Mouse (Mus musculus): Measurements from ENCODE around the gene Fig4. TPM values are rescaled to one million over a fixed set of nuclear protein-coding genes. Genes with fewer than 3 reads are reported as not detected.

Fig4 gene
- polyA plus RNA-seq, 1 experiment from 2014 or later = 57.2 TPM

DNA sequence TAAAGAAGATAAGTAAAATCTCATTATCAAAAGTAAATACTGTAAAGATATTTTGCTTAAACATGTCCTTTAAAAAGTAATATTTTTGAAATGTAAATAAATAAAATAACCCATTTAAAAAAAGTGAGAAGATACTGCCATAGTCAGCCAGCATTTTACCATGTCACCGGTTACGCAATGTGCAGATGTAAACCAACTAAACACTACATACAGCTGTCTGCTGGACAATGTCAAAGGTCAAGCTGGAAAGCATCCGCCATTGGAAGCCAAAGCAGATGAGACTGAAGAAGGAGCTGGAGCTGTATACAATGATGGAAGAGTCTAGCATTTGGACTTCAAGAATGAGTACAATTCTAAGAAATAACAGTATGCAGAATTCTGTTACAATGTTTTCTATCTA is 15.4 kb downstream of the Fig4 start:
- H3K4me1 ChIP-seq (ENCODE audit: control insufficient read depth in 2 of 2, insufficient read depth in 2 of 2, low read length in 2 of 2) = peaks cover 8 to 17% of the 10 kb centered on the region in 2 experiments
- H3K9me3 ChIP-seq (ENCODE audit: control insufficient read depth, low read length) = no peaks in the 10 kb centered on the region
- no peaks in the 10 kb centered on the region for H3K27me3 ChIP-seq (ENCODE audit: control insufficient read depth, insufficient read depth, low read length)
- no peak overlapping the region for H3K27ac ChIP-seq (replicated peaks in 1 of 2; ENCODE audit: control insufficient read depth in 1 of 2, insufficient read depth in 1 of 2, low read depth in 2 of 2, low read length in 2 of 2)
- H3K36me3 ChIP-seq (ENCODE audit: control insufficient read depth, insufficient read depth, low read length) = peaks cover 26% of the 10 kb centered on the region
- H3K9ac ChIP-seq (ENCODE audit: low read length) = no peak overlapping the region
- ATAC-seq (ENCODE audit: insufficient number of reproducible peaks, insufficient read depth, low FRiP score, low read depth) = no peak
- no peak overlapping the region for H3K4me2 ChIP-seq (ENCODE audit: low read length)
- 91% methylated on average over 3 of the region's 3 CpGs for WGBS
- H3K4me3 ChIP-seq (ENCODE audit: control insufficient read depth in 1 of 2, insufficient read depth in 1 of 2, low read depth in 1 of 2, low read length in 2 of 2) = no peak overlapping the region

DNA sequence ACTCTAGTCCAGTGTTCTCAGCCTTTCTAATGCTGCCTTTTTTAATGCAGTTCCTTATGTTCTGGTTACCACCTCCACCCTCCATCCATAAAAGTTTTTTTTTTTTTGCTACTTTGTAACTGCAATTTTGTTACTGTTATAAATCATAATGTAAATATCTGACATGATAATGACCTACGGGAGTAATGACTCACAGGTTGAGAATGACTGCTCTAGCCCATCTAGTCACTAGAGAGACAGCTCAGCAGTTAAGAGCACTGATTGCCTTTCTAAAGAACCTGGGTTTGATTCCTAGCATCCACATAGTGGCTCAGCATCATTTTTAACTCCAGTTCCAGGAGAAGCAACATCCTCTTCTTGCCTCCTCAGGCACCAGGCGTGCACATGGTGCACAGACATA is 21.0 kb downstream of the Fig4 start:
- H3K4me1 ChIP-seq (ENCODE audit: control insufficient read depth in 2 of 2, insufficient read depth in 2 of 2, low read length in 2 of 2) = 0 out of 4 replicates have a peak, but pooled peaks cover 0 to 3% of the 10 kb centered on the region in 2 experiments
- ATAC-seq (ENCODE audit: insufficient number of reproducible peaks, insufficient read depth, low FRiP score, low read depth) = no peak
- no peak overlapping the region for H3K4me2 ChIP-seq (ENCODE audit: low read length)
- no peak overlapping the region for H3K27ac ChIP-seq (replicated peaks in 1 of 2; ENCODE audit: control insufficient read depth in 1 of 2, insufficient read depth in 1 of 2, low read depth in 2 of 2, low read length in 2 of 2)
- no peaks in the 10 kb centered on the region for H3K9me3 ChIP-seq (ENCODE audit: control insufficient read depth, low read length)
- no peak overlapping the region for H3K4me3 ChIP-seq (ENCODE audit: control insufficient read depth in 1 of 2, insufficient read depth in 1 of 2, low read depth in 1 of 2, low read length in 2 of 2)
- H3K36me3 ChIP-seq (ENCODE audit: control insufficient read depth, insufficient read depth, low read length) = peaks cover 30% of the 10 kb centered on the region
- no peak overlapping the region for H3K9ac ChIP-seq (ENCODE audit: low read length)
- no peaks in the 10 kb centered on the region for H3K27me3 ChIP-seq (ENCODE audit: control insufficient read depth, insufficient read depth, low read length)
- 81% methylated on average over 2 of the region's 2 CpGs for WGBS

DNA sequence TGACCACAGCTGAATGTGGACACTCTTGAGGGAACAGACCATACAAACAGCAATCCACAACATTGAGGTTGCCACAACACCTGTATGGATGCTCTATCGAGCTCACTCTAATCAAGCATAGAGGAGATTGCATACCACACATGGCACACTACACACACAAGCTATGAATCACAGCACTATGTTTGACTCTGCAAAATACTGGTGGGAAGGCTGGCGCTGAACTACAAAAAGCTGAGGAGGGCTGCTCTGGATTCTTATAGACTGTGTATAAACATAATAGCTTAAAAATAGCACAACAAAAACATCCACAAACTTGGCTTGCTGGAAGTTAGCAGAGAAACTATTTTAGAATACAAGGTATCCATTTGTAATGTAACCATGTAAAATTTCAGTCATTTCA is 22.3 kb downstream of the Fig4 start:
- H3K4me3 ChIP-seq (ENCODE audit: control insufficient read depth in 1 of 2, insufficient read depth in 1 of 2, low read depth in 1 of 2, low read length in 2 of 2) = no peak overlapping the region
- H3K4me2 ChIP-seq (ENCODE audit: low read length) = no peak overlapping the region
- no peaks in the 10 kb centered on the region for H3K27me3 ChIP-seq (ENCODE audit: control insufficient read depth, insufficient read depth, low read length)
- peaks cover 39% of the 10 kb centered on the region for H3K36me3 ChIP-seq (ENCODE audit: control insufficient read depth, insufficient read depth, low read length)
- ATAC-seq (ENCODE audit: insufficient number of reproducible peaks, insufficient read depth, low FRiP score, low read depth) = no peak
- no peaks in the 10 kb centered on the region for H3K9me3 ChIP-seq (ENCODE audit: control insufficient read depth, low read length)
- H3K4me1 ChIP-seq (ENCODE audit: control insufficient read depth in 2 of 2, insufficient read depth in 2 of 2, low read length in 2 of 2) = 0 out of 4 replicates have a peak, but pooled peaks cover 0 to 3% of the 10 kb centered on the region in 2 experiments
- no peak overlapping the region for H3K27ac ChIP-seq (replicated peaks in 1 of 2; ENCODE audit: control insufficient read depth in 1 of 2, insufficient read depth in 1 of 2, low read depth in 2 of 2, low read length in 2 of 2)
- WGBS = 81% methylated on average over 2 of the region's 2 CpGs
- no peak overlapping the region for H3K9ac ChIP-seq (ENCODE audit: low read length)

DNA sequence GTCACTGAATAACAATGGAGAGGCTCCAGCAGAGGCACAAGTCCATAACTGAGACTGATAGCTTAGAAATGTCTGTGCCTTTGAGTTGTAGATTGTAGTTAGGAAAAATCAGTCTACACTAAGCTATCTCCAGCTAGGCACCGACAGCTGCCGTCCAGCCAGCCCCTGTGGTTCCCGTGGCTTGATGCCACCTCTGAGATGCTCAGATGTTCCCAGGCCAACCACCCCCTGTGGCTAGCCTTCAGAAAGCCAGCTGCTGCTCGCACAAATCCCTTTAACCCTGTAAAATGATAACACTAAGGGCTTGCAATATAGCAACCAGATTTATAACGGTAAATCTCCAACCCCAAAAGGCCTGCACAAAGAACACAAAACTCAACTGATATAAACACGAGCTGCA is 22.9 kb downstream of the Fig4 start:
- no peak overlapping the region for H3K27ac ChIP-seq (replicated peaks in 1 of 2; ENCODE audit: control insufficient read depth in 1 of 2, insufficient read depth in 1 of 2, low read depth in 2 of 2, low read length in 2 of 2)
- WGBS = 31% methylated on average over 6 of the region's 6 CpGs
- no peaks in the 10 kb centered on the region for H3K27me3 ChIP-seq (ENCODE audit: control insufficient read depth, insufficient read depth, low read length)
- no peak for ATAC-seq (ENCODE audit: insufficient number of reproducible peaks, insufficient read depth, low FRiP score, low read depth)
- no peak overlapping the region for H3K4me3 ChIP-seq (ENCODE audit: control insufficient read depth in 1 of 2, insufficient read depth in 1 of 2, low read depth in 1 of 2, low read length in 2 of 2)
- H3K36me3 ChIP-seq (ENCODE audit: control insufficient read depth, insufficient read depth, low read length) = peaks cover 36% of the 10 kb centered on the region
- H3K9me3 ChIP-seq (ENCODE audit: control insufficient read depth, low read length) = no peaks in the 10 kb centered on the region
- 0 out of 4 replicates have a peak, but pooled peaks cover 0 to 3% of the 10 kb centered on the region in 2 experiments for H3K4me1 ChIP-seq (ENCODE audit: control insufficient read depth in 2 of 2, insufficient read depth in 2 of 2, low read length in 2 of 2)
- H3K9ac ChIP-seq (ENCODE audit: low read length) = no peak overlapping the region
- no peak overlapping the region for H3K4me2 ChIP-seq (ENCODE audit: low read length)

DNA sequence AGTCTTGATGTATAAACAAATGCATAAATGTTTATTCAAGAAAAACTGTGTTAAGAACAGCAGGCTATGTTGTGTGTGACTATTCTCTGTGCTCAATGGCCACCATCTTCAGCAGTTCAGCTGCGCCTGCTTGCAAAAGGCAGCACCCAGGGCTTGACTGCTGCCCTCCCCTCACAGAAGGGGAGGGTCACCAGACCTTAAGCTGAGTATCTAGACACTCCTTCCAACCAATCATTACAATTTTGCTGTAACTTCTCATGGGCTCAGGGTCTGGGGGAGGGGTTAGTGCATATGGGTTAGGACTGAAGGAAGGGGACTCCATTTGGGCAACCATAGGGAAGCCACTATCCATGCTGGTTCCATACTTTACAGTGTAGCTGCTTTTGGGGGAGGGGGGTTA is 24.3 kb downstream of the Fig4 start:
- no peak overlapping the region for H3K27ac ChIP-seq (replicated peaks in 1 of 2; ENCODE audit: control insufficient read depth in 1 of 2, insufficient read depth in 1 of 2, low read depth in 2 of 2, low read length in 2 of 2)
- H3K27me3 ChIP-seq (ENCODE audit: control insufficient read depth, insufficient read depth, low read length) = no peaks in the 10 kb centered on the region
- H3K9me3 ChIP-seq (ENCODE audit: control insufficient read depth, low read length) = no peaks in the 10 kb centered on the region
- no peak for ATAC-seq (ENCODE audit: insufficient number of reproducible peaks, insufficient read depth, low FRiP score, low read depth)
- H3K4me2 ChIP-seq (ENCODE audit: low read length) = no peak overlapping the region
- H3K36me3 ChIP-seq (ENCODE audit: control insufficient read depth, insufficient read depth, low read length) = peaks cover 24% of the 10 kb centered on the region
- H3K9ac ChIP-seq (ENCODE audit: low read length) = no peak overlapping the region
- WGBS = 91% methylated on average over 1 of the region's 1 CpGs
- H3K4me3 ChIP-seq (ENCODE audit: control insufficient read depth in 1 of 2, insufficient read depth in 1 of 2, low read depth in 1 of 2, low read length in 2 of 2) = no peak overlapping the region
- 0 out of 4 replicates have a peak, but pooled peaks cover 0 to 3% of the 10 kb centered on the region in 2 experiments for H3K4me1 ChIP-seq (ENCODE audit: control insufficient read depth in 2 of 2, insufficient read depth in 2 of 2, low read length in 2 of 2)

DNA sequence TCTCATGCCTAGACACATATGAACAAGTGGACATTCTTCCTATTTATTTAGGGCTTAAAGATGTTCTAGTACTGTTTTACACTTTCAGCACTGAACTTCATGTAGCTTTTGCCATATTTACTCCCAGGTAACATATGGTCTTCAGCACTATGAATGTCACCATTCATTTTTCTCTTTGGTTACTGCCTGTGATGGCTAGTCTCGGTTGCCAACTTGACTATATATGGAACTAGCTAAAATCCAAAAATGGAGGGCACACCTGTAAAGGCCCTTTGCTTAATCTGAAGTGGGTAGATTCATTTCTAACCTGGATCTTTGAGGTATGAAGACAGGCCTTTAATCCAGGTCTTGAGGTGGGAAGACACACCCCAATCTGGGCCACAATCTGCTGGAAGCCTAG is 28.2 kb downstream of the Fig4 start:
- H3K9ac ChIP-seq (ENCODE audit: low read length) = no peak overlapping the region
- H3K4me1 ChIP-seq (ENCODE audit: control insufficient read depth in 2 of 2, insufficient read depth in 2 of 2, low read length in 2 of 2) = no peaks in the 10 kb centered on the region
- no peak overlapping the region for H3K4me2 ChIP-seq (ENCODE audit: low read length)
- H3K9me3 ChIP-seq (ENCODE audit: control insufficient read depth, low read length) = no peaks in the 10 kb centered on the region
- no peak for ATAC-seq (ENCODE audit: insufficient number of reproducible peaks, insufficient read depth, low FRiP score, low read depth)
- H3K36me3 ChIP-seq (ENCODE audit: control insufficient read depth, insufficient read depth, low read length) = peaks cover 22% of the 10 kb centered on the region
- WGBS = 93% methylated on average over 1 of the region's 1 CpGs
- H3K4me3 ChIP-seq (ENCODE audit: control insufficient read depth in 1 of 2, insufficient read depth in 1 of 2, low read depth in 1 of 2, low read length in 2 of 2) = no peak overlapping the region
- no peak overlapping the region for H3K27ac ChIP-seq (replicated peaks in 1 of 2; ENCODE audit: control insufficient read depth in 1 of 2, insufficient read depth in 1 of 2, low read depth in 2 of 2, low read length in 2 of 2)
- H3K27me3 ChIP-seq (ENCODE audit: control insufficient read depth, insufficient read depth, low read length) = no peaks in the 10 kb centered on the region

DNA sequence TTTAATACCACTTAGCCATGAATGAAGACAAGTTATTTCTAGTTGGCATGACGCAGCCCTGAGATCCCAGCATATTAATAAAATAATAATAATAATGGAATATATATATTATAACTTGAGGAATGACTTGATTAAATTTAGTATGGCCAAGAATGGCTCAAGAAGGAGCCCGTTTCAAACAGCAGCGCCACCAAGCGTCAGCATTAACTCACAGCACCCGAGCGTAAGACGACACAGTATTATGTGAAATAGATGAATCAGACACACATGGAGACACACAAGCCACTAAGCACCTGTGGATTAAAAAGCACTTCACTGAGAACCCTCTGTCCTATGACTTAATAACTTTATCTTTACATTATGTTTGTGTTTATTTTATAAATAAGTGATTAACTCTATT is 31.2 kb downstream of the Fig4 start:
- H3K27me3 ChIP-seq (ENCODE audit: control insufficient read depth, insufficient read depth, low read length) = no peaks in the 10 kb centered on the region
- no peak for ATAC-seq (ENCODE audit: insufficient number of reproducible peaks, insufficient read depth, low FRiP score, low read depth)
- no peaks in the 10 kb centered on the region for H3K4me1 ChIP-seq (ENCODE audit: control insufficient read depth in 2 of 2, insufficient read depth in 2 of 2, low read length in 2 of 2)
- 53% methylated on average over 7 of the region's 7 CpGs for WGBS
- no peak overlapping the region for H3K4me3 ChIP-seq (ENCODE audit: control insufficient read depth in 1 of 2, insufficient read depth in 1 of 2, low read depth in 1 of 2, low read length in 2 of 2)
- peaks cover 47% of the 10 kb centered on the region for H3K36me3 ChIP-seq (ENCODE audit: control insufficient read depth, insufficient read depth, low read length)
- no peak overlapping the region for H3K4me2 ChIP-seq (ENCODE audit: low read length)
- no peaks in the 10 kb centered on the region for H3K9me3 ChIP-seq (ENCODE audit: control insufficient read depth, low read length)
- H3K27ac ChIP-seq (replicated peaks in 1 of 2; ENCODE audit: control insufficient read depth in 1 of 2, insufficient read depth in 1 of 2, low read depth in 2 of 2, low read length in 2 of 2) = no peak overlapping the region
- H3K9ac ChIP-seq (ENCODE audit: low read length) = no peak overlapping the region

DNA sequence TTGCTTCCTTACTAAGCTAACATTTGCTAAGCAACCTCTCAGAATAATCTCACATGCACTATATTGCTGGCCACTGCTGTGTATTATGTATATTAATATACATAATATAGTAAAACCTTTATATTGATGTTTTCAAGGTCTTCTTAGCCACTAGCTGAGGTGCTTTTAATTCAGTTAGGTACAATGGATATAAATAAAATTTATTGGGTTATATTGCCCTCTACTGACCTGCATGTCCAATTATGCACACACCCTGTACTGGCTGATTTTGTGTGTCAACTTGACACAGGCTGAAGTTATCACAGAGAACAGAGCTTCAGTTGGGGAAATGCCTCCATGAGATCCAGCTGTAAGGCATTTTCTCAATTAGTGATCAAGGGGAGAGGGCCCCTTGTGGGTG is 41.2 kb downstream of the Fig4 start:
- Histone ChIP-seq H3K36me3 (ENCODE audit: control insufficient read depth, insufficient read depth, low read length) (peaks cover 24% of the 10 kb centered on the region), H3K4me1 (ENCODE audit: control insufficient read depth in 2 of 2, insufficient read depth in 2 of 2, low read length in 2 of 2) (peaks cover 2 to 12% of the 10 kb centered on the region in 2 experiments; a peak in 2 of 4 replicates), H3K9ac (ENCODE audit: low read length) (no peak overlapping the region), H3K4me2 (ENCODE audit: low read length) (no peak overlapping the region), H3K4me3 (ENCODE audit: control insufficient read depth in 1 of 2, insufficient read depth in 1 of 2, low read depth in 1 of 2, low read length in 2 of 2) (no peak overlapping the region), H3K27me3 (ENCODE audit: control insufficient read depth, insufficient read depth, low read length) (no peaks in the 10 kb centered on the region), H3K27ac (replicated peaks in 1 of 2; ENCODE audit: control insufficient read depth in 1 of 2, insufficient read depth in 1 of 2, low read depth in 2 of 2, low read length in 2 of 2) (no peak overlapping the region), H3K9me3 (ENCODE audit: control insufficient read depth, low read length) (no peaks in the 10 kb centered on the region)
- no peak for ATAC-seq (ENCODE audit: insufficient number of reproducible peaks, insufficient read depth, low FRiP score, low read depth)

All from heart, embryonic 14.5 days (tissue).